Mouse (Mus musculus) cerebellum, adult 11-12 months (tissue): Measurements from ENCODE around the gene Tex45.

Experiments
- DNase-seq: peaks from one replicate; pipeline ENCODE4 v3.0.0; 2022

The Tex45 gene

GRCm38 (mm10) chr8:3492901-3493844 is 22.5 kb downstream of the Tex45 start, which contains the start of gene Zfp358:
Gene Zfp358, plus strand, starts transcription at chr8:3493138.
- peak; percentile 84 for DNase-seq

- DNase-seq, result no peak
Observed at GRCm38 (mm10) chr8:3493845-3494208, 23.2 kb downstream of the Tex45 start.

DNA sequence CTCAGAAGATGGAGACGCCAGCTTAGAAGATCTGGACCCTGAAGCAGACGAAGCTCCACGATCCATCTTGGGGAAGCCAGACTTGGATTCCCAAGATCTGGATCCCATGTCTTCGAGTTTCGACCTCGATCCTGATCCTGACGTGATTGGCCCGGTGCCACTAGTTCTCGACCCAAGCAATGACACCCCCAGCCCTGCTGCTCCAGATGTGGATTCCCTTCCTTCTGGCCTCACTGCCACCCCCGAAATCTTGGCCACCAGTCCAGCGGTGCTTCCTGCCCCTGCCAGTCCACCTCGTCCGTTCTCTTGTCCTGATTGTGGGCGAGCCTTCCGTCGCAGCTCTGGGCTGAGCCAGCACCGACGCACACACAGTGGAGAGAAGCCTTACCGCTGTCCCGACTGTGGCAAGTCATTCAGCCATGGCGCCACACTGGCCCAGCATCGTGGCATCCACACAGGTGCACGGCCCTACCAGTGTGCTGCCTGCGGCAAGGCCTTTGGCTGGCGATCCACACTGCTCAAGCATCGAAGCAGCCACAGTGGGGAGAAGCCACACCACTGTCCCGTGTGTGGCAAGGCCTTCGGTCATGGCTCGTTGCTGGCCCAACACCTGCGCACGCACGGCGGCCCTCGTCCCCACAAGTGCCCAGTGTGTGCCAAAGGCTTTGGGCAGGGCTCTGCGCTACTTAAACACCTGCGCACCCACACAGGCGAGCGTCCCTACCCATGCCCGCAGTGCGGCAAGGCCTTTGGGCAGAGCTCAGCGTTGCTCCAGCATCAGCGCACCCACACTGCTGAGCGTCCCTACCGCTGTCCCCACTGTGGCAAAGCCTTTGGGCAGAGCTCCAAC is 25.1 kb downstream of the Tex45 start:
- no peak for DNase-seq

DNA sequence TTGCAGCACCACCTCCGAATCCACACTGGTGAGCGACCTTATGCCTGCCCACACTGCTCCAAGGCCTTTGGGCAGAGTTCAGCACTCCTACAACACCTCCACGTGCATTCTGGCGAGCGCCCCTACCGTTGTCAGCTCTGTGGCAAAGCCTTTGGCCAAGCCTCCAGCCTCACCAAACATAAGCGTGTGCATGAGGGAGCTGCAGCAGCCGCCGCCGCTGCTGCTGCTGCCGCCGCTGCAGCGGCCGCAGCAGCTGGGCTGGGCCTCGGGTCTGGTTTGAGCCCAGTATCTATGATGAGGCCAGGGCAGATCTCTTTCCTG is 25.7 kb downstream of the Tex45 start:
- no peak for DNase-seq

DNA sequence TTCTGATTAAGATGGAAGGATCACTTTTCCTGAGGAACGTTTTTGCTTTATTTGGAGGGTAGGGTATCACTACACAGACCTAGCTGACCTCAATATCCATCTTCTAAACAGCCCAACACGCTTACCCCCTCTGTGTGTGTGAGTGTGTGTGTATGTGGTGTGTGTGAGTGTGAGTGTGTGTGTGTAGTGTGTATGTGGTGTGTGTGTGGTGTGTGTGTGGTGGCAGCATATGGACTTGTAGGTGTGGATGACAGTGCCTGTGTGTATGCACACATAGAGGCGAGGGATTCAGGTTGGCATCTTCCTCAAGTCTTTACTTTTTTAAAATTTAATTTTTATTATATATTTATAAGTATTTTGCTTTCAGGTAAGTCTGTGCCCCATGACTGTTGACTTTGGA is 27.9 kb downstream of the Tex45 start:
- DNase-seq, result no peak

DNA sequence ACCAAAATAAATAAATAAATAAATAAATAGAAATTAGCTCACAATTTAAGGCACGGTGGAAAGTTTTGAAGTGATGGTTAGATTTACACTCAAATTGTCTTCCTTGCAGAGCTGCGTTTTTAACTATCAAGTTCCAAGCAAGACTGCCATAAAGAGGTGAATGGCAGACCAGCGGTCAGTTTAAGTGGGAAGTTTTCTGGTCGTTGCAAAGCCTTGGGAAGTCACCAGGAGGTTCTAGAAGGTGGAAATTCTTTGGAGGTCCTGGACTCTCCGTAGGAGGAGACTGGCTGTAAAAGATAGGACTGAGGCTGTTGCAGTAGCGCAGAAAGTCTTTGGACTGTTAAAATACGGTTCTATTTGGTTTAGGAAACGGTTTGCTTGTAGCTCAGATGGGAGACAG is 29.1 kb downstream of the Tex45 start:
- no peak for DNase-seq

GRCm38 (mm10) chr8:3500235-3501090 is 29.8 kb downstream of the Tex45 start, which contains the start of gene Mcoln1:
Gene Mcoln1, plus strand, starts transcription at chr8:3500457.
- DNase-seq, result peak; percentile 98

- DNase-seq, result no peak
Observed at GRCm38 (mm10) chr8:3502217-3502616, 31.6 kb downstream of the Tex45 start.

- DNase-seq, result no peak
Observed at GRCm38 (mm10) chr8:3507979-3508754, 37.5 kb downstream of the Tex45 start.

- DNase-seq, result peak; percentile 75
Observed at GRCm38 (mm10) chr8:3514681-3515247, 44.1 kb downstream of the Tex45 start.

DNA sequence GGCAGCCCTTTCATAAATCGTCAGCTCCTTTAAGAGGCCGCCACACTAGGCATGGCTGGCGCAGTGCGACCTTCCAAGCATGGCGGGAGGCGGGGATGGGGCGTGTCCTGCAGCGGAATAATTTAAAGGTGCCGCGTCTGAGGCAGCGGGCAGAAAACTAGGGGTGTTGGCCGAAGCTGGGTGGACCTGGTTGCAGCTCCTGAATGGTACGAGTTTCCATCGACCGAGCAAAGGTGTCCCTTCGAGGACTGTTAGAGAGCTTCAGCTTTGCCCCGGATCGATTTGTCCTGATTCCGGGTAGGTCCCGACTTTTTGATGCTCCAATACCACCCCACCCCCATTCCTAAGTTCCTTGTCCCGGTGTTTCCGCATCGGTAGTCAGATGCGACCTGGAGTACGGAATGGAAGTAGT is 44.6 kb downstream of the Tex45 start, which contains the start of gene Pnpla6:
TSS of gene Pnpla6 (plus strand) at position 125 of the 412 bp plus-strand sequence.
- peak; percentile 90 for DNase-seq

- DNase-seq, result no peak
Observed at GRCm38 (mm10) chr8:3515771-3516417, 45.2 kb downstream of the Tex45 start.

GRCm38 (mm10) chr8:3516450-3517116 is 45.9 kb downstream of the Tex45 start:
- DNase-seq, result peak; percentile 96

DNA sequence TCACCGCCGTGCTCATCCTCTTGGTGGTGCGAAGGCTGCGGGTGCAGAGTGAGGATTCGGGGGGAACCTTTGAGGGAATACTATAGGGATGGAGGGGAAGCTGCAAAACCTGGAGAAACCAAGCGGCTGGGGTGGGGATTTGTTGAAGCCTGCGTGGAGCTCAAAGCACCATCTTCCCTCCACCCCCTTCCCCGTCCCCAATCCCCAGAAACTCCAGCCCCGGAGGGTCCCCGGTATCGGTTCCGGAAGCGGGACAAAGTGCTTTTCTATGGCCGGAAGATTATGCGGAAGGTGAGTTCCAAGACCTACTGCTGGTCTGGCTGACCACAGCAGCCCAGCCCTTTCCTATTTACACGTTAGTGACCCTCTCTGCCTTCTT is 46.4 kb downstream of the Tex45 start:
- DNase-seq, result no peak

- no peak for DNase-seq
Observed at GRCm38 (mm10) chr8:3522007-3522697, 51.5 kb downstream of the Tex45 start.

DNA sequence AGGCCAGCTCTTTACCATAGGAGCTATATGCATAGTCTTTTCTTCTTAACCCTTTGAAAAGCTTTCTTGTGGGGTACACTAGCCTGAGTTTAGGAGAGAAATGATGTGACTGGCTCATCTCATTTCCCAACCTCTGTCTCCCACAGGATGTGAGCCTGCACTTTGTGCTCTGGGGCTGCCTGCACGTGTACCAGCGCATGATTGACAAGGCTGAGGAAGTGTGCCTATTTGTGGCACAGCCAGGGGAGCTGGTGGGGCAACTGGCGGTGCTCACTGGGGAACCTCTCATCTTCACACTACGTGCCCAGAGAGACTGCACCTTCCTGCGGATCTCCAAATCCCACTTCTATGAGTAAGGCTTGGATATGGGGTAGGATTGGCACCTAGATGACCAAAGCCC is 60.2 kb downstream of the Tex45 start:
- no peak for DNase-seq

DNA sequence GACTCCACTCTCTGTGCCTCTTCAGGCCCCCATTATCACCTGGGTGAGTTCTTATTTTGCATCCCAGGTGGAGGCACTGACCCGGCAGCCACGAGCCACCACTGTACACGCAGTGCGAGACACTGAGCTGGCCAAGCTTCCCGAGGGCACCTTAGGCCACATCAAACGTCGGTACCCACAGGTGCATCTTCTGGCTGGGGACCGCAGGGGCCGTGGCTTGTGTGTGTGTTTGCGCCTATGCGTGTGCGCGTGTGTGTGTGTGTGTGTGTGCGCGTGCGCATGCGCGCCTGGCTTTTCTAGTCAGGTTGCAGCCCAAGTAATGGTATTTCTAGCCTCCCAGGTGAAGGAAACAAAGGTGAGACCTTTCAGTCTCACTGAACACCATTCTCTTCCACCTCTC is 61.3 kb downstream of the Tex45 start:
- DNase-seq, result no peak

DNA sequence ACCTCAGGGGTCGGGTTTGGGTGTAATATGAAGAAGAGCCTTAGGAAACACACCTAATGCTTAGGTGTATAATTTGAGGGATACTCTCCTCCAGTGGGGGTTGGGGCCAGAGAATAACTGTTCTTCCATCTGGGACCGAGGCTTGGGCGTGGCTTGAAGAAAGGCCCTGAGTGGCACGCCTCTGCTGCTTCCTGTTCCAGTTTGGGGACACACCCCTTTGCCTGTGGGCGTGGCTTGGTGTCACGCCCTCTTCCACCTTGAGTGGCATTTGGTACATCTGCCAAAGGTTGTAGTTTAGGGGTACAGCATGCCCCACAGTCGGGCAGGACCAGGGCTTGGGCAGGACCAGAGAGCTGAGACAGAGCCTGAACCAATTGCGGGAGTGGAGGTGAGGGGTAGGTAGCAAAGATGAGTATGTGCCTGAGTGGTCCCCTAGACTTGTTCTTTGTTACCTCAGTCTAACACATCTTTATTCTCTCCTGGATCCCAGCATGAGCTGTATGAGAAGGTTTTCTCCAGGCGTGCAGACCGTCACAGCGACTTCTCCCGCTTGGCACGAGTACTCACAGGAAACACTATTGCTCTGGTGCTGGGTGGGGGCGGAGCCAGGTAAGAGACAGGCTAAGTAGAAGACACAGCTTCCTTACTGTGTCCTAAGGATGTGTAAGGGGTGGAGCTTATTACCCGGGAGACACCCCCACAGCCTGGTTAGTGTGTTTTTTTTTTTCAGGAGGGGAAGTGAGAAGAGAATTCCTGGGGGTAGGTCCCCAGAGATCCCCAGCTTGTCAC is 65.6 kb downstream of the Tex45 start:
- no peak for DNase-seq
